Mouse (Mus musculus): ENCODE data around the gene Adcy2.

Adcy2 gene

DNA sequence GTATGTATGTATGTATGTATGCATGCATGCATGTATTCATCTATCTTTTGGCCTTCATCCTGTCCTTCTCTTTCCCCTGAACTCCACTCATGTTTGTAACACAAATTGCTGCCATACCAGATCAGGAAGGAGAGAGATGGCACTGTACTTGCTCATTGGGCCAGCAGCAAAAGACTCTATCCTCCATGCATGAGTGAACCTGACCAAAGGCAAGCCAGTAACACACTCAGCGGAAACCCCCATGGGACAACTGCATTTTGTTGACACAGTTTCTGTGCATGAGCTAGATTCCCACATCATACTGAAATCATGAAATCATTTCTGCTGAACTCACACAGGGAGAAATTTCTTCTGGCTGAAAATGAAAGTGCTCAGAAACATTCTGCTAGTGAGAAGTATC, 172.9 kb downstream of the Adcy2 start:
- no peak for DNase-seq (ENCODE audit: low spot score in 2 of 2)

DNA sequence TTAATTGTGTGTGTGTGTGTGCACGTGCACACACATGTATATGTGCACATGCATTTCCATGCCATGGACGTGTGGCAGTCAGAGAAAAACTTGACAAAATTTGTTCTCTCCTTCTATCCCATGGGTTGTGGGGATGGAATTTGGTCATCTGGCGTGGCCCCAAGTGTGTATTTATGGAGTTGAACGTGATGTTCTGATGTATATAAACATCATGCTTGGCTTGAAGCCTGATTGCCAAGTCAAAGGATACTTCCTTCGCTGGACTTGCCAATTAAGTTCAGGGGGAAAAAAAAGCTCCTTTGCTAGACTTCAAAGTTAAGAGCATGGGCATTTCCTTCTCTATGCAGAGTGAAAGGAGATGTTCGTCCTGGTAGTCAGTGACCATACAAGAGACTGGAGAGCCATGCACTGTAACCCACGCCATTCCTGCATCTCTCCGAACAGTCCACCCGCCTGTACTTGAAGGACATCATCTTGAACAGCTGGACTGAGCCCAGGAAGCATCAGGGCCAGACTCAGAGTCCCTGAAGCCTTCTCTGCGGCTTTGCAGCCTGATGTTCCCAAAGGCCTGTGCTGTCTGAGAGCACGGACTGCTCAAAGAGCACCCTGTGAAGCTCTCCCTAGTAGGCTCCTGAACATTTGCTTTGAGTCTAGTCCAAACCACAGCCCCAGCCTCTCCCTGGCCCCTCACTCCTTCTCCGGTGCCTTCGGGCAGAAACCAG, 178.3 kb downstream of the Adcy2 start:
- no peak for DNase-seq (ENCODE audit: low spot score in 2 of 2)

DNA sequence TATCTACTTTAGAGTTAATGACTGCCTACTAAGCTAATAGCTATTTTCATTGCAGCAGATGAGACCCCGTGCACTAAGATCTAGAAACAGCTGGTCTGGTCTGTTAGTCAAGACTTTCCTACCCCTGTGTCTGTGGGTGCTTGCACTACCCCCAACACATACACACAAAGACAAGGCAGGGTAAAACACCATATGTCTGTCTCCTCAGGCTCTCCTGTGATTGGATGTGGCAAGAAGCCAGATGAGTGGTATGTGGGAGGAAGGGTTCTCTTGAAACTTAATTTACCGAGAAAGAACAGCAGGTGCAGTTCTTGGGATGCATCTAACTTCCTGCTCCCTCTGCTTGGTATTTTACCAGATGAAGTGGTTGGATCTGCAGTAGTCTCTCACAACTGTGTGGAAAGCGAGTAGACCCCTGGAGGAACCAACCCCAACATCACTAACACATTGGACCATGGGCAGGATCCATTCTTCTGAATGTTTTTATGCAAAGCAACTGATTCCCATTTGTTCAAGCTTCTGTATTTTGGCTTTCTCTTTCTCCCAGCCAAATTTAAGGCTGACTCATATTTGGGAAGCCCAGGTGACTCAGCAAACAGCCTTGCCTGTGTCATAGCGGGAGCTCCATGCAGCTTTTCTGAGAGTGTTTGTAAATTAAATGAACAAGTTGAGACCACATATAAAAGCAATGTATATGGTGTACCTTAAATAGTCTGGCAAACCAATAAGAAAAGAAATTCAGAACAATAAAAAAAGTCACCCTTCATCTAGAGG, 183.4 kb downstream of the Adcy2 start:
- no peak for DNase-seq (ENCODE audit: low spot score in 2 of 2)

DNA sequence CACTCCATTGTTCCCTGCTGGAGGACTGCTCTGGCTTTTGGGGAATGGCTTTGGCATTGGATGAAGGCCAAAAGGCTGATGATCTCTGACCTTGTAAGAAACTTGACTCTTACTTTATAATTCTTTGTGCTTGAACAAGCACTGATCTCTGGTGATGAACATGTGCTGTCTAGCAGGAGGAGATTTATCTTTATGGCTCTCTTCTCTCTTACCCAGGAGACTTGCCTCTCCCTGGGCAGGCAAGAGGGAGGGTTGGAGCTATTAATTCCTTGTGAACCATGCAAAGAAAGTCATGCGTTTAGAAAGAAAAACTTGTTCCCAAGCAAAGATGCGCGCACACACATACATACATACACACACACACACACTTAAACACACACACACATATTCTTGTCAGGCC, 188.2 kb downstream of the Adcy2 start:
- no peak for DNase-seq (ENCODE audit: low spot score in 2 of 2)

DNA sequence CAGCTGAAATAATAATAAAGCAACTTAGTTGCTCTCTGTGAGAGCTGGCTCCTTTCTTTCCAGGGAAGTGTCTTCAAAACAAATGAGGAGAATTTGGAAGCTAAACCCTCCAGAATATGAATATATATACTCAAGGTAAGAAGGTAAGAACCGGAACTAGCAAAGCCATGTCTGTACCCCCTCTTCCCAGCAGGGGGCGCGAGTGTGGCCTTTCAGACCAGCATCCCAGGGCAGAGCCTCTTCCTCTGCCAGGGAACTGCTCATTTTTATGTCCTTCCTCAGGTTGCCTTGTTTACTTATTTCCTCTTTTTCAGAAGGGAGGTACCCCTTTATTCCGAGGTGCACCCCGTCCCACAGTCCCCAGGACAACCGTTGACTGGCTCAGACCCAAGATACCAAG, 199.6 kb downstream of the Adcy2 start:
- DNase-seq (ENCODE audit: low spot score in 2 of 2) = peak in 1 of 2 experiments; percentile 3

DNA sequence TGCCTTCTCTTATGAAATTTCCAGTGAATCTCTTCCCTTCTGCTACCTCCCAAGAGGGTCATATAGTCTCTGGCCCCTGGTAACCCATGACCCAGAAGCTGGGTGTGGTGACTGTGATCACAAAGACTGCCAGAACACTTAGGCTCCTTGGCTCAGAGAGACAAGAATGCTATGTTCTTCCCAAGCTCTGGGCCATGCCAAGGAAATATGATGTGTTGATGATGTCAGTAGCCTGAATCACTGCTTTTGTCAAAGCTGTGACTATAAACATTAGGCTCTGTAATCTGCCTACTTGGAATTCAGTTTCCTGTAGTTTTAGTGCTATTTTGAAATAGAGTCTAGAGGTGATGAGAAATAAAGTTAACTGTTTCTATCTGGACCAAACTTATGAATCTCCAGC, 206.1 kb downstream of the Adcy2 start:
- DNase-seq (ENCODE audit: low spot score in 2 of 2) = no peak

DNA sequence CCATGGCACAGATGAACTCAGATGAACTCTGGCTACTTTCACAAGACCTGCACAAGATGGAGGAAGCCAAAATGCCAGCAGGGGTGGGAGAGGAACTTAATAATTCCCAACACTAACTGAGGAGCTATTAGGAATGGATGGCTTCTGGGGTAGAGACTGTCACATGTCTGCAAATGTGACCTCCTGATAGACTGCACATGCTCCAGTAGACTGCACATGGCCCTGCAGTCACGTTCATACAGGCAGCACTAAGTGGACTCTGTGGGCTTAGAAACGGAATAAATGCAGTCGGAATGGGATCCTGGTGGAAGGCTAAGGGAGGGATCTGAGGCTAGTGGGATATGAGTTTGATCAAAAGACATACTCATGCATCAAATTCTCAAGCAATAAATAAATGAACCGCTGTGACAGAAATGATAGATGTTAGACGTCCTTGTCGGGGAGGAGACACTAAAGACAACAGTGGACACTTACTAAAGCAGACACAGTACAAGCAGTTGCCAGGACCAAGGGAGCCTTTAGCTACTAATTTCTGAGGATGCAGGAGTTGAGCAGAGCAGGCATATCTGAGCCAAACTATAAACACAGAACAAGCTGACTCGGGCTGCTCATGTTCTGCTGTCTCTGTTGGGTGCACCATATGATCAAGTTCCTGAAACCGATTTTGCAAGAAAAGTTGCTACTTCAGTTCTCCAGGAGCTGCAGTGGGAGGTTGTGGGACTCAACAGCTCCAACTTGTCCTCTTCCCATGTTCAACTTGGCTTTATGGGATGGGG, 211.9 kb downstream of the Adcy2 start:
- DNase-seq (ENCODE audit: low spot score in 2 of 2) = no peak

DNA sequence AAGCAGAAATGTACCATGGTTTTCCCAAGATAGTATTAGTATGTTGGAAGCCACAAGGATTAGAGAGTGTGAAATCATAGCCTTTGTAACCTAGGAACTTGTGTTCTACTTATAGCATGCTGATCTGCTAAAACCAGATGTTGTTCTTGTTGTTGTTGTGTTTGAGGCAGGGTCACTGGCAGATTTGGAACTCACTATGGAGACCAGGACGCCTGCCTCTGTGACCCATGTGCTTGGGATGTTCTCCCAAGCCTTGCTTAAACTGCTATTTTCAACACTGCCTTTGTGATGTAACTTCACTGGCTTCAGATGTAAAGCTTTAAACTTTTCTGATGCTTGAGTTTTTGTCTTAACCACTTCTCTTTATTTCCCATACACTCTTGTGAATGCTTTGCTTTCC, 216.2 kb downstream of the Adcy2 start:
- DNase-seq (ENCODE audit: low spot score in 2 of 2) = no peak

DNA sequence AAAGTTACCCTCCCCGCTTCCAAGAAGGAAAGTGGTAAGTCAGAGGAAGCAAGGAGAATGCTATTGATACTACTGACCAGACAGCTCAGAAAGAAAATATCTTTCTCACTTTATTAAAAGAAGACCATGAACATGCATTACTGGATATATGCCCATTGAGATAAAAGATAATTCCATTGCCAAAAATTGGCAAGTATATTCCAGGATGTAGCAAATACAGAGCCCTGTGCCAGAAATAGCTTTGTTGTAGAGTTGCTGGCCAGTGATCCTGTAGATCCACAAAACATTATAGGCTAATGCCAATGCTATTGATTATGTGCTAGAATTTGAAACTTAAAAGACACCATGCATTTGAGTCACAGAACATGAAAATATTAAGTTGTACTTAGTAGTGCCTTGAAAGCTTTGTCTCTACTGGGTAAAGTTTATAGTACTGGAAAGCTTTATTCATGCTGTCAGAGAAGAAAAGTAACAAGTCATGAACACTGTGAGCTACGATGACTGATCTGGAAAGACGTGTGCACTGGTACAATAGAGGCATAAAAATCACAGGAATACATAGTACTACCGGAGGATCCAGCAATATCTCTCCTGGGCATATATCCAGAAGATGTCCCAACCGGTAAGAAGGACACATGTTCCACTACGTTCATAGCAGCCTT, 221.2 kb downstream of the Adcy2 start:
- DNase-seq (ENCODE audit: low spot score in 2 of 2) = no peak

DNA sequence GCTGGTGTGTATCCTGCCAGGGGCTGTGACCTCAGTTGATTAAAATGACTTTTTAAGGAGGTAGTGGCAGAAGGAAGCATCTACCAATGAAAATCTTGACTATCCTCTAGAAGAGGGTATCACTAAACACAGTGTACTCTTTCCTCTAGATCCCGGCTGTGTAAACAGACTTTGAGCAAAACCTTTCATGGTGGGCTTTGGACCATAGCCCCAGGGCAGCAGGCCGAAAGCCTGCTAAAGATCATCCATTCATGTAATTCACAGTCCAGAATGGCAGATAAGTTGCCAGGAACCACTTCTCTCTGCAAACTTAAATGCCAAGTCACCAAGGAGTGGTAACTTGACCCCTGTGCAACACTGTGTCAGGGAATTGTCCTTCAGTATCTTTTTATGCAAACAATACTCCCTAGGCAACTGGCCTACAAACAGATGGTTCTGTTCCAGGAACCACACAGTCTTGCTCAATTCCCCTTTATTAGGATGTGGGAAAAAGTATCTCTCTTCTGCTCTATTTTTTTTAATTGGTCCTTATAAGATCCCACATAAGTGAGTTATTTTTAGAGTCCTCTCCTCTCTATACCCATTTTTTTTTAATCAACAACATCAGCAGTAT, 225.6 kb downstream of the Adcy2 start:
- DNase-seq (ENCODE audit: low spot score in 2 of 2) = no peak

DNA sequence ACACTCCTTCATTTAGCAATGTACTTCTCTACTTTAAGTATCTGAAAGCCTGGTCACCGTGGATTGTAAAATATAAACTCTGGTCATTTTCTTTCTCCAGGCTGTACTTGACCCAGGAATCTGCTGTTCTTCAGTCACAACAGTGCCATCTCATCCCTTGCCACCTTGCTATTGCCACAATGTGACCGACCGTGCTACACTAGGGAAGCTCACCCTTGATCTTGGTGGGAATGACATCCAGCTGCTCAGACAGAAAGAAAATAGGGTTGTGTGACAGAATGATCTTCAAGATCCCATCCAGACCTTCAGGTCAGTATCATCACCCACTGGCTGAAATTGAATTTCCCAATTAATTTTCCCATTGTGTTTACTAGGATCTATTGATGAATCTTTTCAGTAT, 230.8 kb downstream of the Adcy2 start:
- no peak for DNase-seq (ENCODE audit: low spot score in 2 of 2)

DNA sequence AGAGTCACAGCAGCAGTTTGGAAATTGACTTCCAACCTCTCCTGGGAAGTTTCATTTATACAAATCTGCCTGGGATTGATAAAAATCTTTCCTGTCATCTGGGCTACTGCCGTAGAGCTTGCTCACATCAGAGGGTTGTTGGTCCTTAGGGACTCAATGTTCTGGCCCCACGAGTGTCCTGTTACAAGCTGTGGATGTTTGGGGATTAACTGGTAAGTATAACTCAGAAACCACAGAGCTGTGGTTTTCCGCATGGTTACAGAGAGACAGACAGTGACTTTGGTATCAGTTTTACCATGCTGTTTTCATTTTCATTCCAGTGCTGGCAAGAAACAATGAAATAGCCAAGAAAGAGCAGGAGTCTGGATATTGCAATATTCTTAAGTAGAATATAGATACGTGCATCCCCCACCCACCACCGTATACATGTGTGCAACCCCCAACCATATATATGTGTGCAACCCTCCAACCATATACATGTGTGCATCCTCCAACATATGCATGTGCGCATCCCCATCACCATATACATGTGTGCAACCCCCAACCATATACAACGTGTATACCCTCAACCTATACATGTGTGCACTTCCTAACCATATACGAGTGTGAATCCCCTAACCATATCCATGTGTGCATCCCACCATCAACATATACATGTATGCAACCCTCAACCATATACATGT, 233.3 kb downstream of the Adcy2 start:
- DNase-seq (ENCODE audit: low spot score in 2 of 2) = no peak

DNA sequence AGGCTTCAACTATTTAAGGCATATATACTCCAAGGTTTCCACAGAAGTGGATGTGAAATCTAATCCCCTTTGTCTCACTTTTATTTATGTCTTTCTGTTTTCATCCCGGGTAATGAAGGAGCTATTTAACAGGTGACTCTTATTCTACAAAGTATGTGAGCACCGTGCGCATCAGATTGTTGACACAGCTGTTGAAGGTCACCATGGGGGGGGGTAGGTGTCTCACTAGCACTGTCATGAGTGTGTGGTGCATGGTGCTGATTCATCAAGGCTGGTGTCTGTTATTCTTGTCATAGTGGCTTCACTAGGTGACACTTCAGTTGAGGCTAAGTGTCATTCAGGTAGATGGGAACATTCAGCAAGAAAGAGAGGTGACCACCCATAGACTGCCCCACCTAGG, 234.7 kb downstream of the Adcy2 start:
- no peak for DNase-seq (ENCODE audit: low spot score in 2 of 2)

DNA sequence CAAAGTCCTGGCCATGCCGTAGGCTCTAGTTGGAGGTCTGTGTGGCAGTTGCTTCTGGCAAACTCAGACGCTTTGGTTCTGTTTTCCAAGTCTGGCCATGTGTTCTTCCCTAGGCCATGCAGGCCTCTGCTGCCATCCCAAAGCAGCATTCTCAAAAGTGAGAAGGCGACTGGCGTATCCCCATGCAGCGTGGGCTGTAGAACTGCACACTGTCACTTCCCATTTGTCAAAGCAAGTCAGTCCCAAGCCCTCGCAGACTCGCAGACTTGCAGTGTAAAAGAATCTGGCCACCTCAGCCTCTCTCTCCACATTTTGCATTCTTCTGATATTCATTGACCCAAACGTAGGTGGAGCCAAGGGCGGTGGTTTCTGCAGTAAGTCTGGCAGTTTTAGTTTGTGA, 249.5 kb downstream of the Adcy2 start:
- no peak for DNase-seq (ENCODE audit: low spot score in 2 of 2)

DNA sequence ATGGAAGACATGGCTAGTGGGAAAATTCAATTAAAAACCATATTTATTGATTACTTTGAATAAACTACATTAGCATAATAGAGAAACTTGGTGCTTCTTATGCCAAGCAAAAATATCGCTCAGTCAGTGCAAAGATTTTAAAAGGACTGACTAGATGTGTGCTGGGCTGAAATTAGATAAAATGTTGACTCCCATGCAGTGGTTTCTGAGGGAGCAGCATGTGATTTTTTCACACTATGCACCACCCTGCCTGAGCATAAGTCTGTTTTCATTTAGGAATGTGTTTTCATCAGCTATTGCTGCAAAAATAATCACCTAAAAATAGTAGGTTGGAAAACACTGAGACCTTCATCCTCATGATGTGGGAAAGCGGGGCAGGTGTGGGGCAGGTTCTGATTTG, 250.0 kb downstream of the Adcy2 start:
- no peak for DNase-seq (ENCODE audit: low spot score in 2 of 2)

DNA sequence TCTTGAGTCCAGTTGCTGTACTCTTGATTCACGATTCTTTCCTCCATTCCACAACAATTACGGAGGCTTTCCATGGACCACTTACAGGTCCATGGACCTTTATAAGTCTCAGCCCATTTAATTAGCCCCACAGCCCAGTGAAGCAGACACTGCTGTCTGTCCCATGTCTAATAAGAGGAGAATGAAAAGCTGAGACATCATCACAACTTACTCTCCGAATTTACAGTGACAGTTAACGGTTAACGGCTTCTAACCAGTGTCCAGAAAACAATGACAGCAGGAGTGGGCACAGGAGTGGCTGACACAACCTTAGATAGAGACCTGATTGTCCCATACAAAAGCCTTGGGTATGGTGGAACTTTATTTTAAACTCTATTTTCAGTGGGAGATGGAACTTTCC, 253.9 kb downstream of the Adcy2 start:
- no peak for DNase-seq (ENCODE audit: low spot score in 2 of 2)

DNA sequence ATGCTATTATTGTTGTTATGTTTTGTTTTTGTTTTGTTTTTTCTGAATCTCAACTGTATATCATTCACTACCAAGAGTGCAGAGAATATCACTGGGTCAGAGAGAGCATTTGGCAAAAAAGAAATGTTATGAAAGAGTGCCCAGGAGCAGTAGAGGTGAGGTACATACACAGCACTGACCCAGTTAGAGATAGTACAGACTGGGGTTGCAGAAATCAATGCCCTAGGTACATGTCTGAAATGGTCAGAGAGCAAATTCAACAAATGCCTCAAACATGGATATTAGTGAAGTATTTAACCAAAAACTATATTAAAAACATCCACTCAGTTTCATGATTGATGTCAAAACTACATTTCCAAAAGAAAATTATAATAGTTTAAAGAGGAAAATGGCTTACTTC, 286.7 kb downstream of the Adcy2 start:
- DNase-seq (ENCODE audit: low spot score in 2 of 2) = no peak

DNA sequence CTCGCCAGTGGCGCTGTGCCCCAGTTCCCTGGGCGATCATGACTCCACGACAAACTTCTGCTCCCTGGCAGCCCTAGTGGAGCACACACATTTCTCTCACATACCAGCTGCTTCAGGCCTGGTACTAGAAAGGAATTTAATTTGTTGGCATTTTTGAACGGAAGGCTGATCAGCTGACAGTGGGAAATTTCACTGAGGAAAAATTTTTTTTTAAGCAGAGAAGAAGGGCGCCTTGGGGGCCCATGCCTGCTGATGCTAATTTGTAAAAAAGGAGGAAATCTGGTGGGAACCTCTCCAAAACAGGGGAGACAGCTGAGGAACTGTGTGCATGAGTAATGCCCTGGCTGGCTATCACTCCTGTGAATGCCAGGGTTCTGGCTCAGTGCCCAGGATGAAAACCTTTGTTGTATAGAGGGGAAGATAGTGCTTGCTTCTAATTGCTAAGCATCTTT, 292.0 kb downstream of the Adcy2 start:
- no peak for DNase-seq (ENCODE audit: low spot score in 2 of 2)

DNA sequence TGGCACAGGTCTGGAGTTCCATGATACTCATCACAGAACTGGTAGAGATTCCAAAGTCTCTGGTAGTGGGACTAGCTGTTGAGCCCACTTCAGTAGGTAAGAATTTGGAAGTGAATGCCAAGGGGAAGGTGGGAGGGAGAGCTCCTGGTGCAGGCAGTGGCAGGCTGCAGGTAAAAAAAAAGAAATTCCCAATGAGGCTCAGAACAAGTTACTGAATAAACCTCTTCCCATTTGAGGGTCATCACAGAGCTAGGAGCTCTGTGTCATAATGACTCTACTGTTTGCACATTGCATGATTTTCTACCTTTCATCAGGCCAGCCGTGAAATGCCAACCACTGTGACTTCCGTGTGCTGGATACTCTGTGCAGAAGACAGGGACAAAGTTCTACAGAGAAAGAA, 314.4 kb downstream of the Adcy2 start:
- DNase-seq (ENCODE audit: low spot score in 2 of 2) = no peak

DNA sequence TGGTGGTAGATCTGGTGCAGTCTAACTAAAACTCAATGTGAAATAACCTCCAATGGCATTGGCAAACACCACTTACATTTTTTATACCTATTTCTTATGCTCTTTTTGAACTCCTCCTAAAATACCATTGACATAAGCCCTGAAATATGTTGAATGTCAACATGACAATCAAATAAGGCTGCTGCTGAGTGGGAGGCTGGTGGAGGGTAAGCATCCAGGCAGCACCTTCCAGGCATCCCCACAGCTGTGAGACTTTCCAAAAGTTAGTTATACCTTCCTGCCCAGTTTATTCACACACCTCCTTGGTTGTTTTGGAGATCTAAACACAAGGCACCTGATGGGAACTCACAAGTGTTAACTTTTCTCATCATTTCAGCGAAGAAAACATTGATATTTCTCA, 318.9 kb downstream of the Adcy2 start:
- no peak for DNase-seq (ENCODE audit: low spot score in 2 of 2)

DNA sequence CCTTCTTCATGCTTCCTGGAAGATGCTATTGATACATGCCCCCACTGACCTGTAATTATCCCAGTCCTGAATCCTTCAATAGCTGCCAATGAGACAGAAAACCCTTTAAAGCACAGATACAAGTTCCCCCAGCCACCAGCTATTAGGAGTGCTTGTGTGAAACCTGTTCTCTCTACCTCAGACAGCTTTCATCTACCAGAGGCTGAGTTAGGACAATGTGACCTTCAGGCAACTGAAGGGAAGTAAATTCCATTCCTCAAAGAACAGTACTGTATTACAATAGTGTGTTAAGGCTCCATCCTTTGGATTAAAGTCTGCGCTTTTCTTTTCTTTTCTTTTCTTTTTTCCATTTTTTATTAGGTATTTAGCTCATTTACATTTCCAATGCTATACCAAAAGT, 356.6 kb downstream of the Adcy2 start:
- no peak for DNase-seq (ENCODE audit: low spot score in 2 of 2)

Measured in thymus, postnatal 10 days (tissue).